Mouse (Mus musculus): ENCODE data around the gene Acsl1. TPM values are rescaled to one million over a fixed set of nuclear protein-coding genes. Genes with fewer than 3 reads are reported as not detected.

The Acsl1 gene
- polyA plus RNA-seq, 1 experiment, result 39.1 TPM

- TF ChIP-seq CTCF (IDR thresholded peaks at IDR 0.05; ENCODE audit: insufficient read depth, low read length), result no peak
- TF ChIP-seq POLR2A (IDR thresholded peaks at IDR 0.05; ENCODE audit: borderline replicate concordance, extremely low read depth, low read depth, low read length), result no peak
- Histone ChIP-seq H3K4me3 (replicated peaks; ENCODE audit: extremely low read depth, low read depth, low read length) (no peak overlapping the region), H3K4me1 (ENCODE audit: control insufficient read depth, insufficient read depth, low read length) (no peaks in the 10 kb centered on the region; the same call in 1 of the 2 replicates)
- WGBS, result 45% methylated on average over 11 of the region's 11 CpGs
- DNase-seq, result no peak
These were observed 75.8 kb downstream of the Acsl1 start for GRCm38 (mm10) chr8:46546431-46547176.

- no peak for DNase-seq
- TF ChIP-seq POLR2A (IDR thresholded peaks at IDR 0.05; ENCODE audit: borderline replicate concordance, extremely low read depth, low read depth, low read length) (no peak), CTCF (IDR thresholded peaks at IDR 0.05; ENCODE audit: insufficient read depth, low read length) (peak; percentile 31; the same call in 1 of the 2 replicates)
- Histone ChIP-seq H3K4me3 (replicated peaks; ENCODE audit: extremely low read depth, low read depth, low read length) (no peak overlapping the region), H3K4me1 (ENCODE audit: control insufficient read depth, insufficient read depth, low read length) (no peaks in the 10 kb centered on the region; the same call in 1 of the 2 replicates)
- WGBS, result 29% methylated on average over 4 of the region's 4 CpGs
These were observed 76.4 kb downstream of the Acsl1 start for GRCm38 (mm10) chr8:46547245-46547644.

GRCm38 (mm10) chr8:46550058-46550457 is 79.2 kb downstream of the Acsl1 start:
- TF ChIP-seq POLR2A (IDR thresholded peaks at IDR 0.05; ENCODE audit: borderline replicate concordance, extremely low read depth, low read depth, low read length) (no peak), CTCF (IDR thresholded peaks at IDR 0.05; ENCODE audit: insufficient read depth, low read length) (no peak)
- 64% methylated on average over 8 of the region's 8 CpGs for WGBS
- no peak for DNase-seq
- Histone ChIP-seq H3K4me1 (ENCODE audit: control insufficient read depth, insufficient read depth, low read length) (no peaks in the 10 kb centered on the region; the same call in 1 of the 2 replicates), H3K4me3 (replicated peaks; ENCODE audit: extremely low read depth, low read depth, low read length) (no peak overlapping the region)

- TF ChIP-seq POLR2A (IDR thresholded peaks at IDR 0.05; ENCODE audit: borderline replicate concordance, extremely low read depth, low read depth, low read length), result no peak
- no peak for DNase-seq
- no peaks in the 10 kb centered on the region; the same call in 1 of the 2 replicates for H3K4me1 ChIP-seq (ENCODE audit: control insufficient read depth, insufficient read depth, low read length)
- no peak overlapping the region for H3K4me3 ChIP-seq (replicated peaks; ENCODE audit: extremely low read depth, low read depth, low read length)
- WGBS, result 28% methylated on average over 4 of the region's 4 CpGs
These were observed 80.2 kb downstream of the Acsl1 start for GRCm38 (mm10) chr8:46551029-46551428.

GRCm38 (mm10) chr8:46551615-46552440 is 81.0 kb downstream of the Acsl1 start, which contains the start of gene Cenpu:
TSS of gene Cenpu (plus strand) at chr8:46552028.
- TF ChIP-seq CTCF (IDR thresholded peaks at IDR 0.05; ENCODE audit: insufficient read depth, low read length) (no peak), POLR2A (IDR thresholded peaks at IDR 0.05; ENCODE audit: borderline replicate concordance, extremely low read depth, low read depth, low read length) (peak; percentile 61; the same call in 1 of the 2 replicates)
- no peaks in the 10 kb centered on the region; the same call in 1 of the 2 replicates for H3K4me1 ChIP-seq (ENCODE audit: control insufficient read depth, insufficient read depth, low read length)
- DNase-seq, result peak; percentile 100
- H3K4me3 ChIP-seq (replicated peaks; ENCODE audit: extremely low read depth, low read depth, low read length), result peak within 1 kb of the TSS; percentile 66
- under 1% methylated on average over 50 of the region's 50 CpGs for WGBS

- no peak for TF ChIP-seq CTCF (IDR thresholded peaks at IDR 0.05; ENCODE audit: insufficient read depth, low read length)
- no peak for TF ChIP-seq POLR2A (IDR thresholded peaks at IDR 0.05; ENCODE audit: borderline replicate concordance, extremely low read depth, low read depth, low read length)
- DNase-seq, result no peak
- 2% methylated on average over 10 of the region's 10 CpGs for WGBS
- Histone ChIP-seq H3K4me3 (replicated peaks; ENCODE audit: extremely low read depth, low read depth, low read length) (no peak overlapping the region), H3K4me1 (ENCODE audit: control insufficient read depth, insufficient read depth, low read length) (no peaks in the 10 kb centered on the region)
These were observed 81.6 kb downstream of the Acsl1 start for GRCm38 (mm10) chr8:46552441-46552765.

- WGBS, result 68% methylated on average over 6 of the region's 6 CpGs
- peak; percentile 44 for DNase-seq
- TF ChIP-seq CTCF (IDR thresholded peaks at IDR 0.05; ENCODE audit: insufficient read depth, low read length), result peak; percentile 72
- TF ChIP-seq POLR2A (IDR thresholded peaks at IDR 0.05; ENCODE audit: borderline replicate concordance, extremely low read depth, low read depth, low read length), result no peak
- Histone ChIP-seq H3K4me1 (ENCODE audit: control insufficient read depth, insufficient read depth, low read length) (no peaks in the 10 kb centered on the region), H3K4me3 (replicated peaks; ENCODE audit: extremely low read depth, low read depth, low read length) (no peak overlapping the region)
These were observed 88.6 kb downstream of the Acsl1 start for GRCm38 (mm10) chr8:46559428-46559827.

GRCm38 (mm10) chr8:46562333-46562732 is 91.5 kb downstream of the Acsl1 start:
- WGBS, result 72% methylated on average over 16 of the region's 16 CpGs
- no peak for TF ChIP-seq POLR2A (IDR thresholded peaks at IDR 0.05; ENCODE audit: borderline replicate concordance, extremely low read depth, low read depth, low read length)
- no peak for TF ChIP-seq CTCF (IDR thresholded peaks at IDR 0.05; ENCODE audit: insufficient read depth, low read length)
- no peaks in the 10 kb centered on the region; the same call in 1 of the 2 replicates for H3K4me1 ChIP-seq (ENCODE audit: control insufficient read depth, insufficient read depth, low read length)
- DNase-seq, result no peak
- no peak overlapping the region for H3K4me3 ChIP-seq (replicated peaks; ENCODE audit: extremely low read depth, low read depth, low read length)

- H3K4me3 ChIP-seq (replicated peaks; ENCODE audit: extremely low read depth, low read depth, low read length), result no peak overlapping the region
- peaks cover 5% of the 10 kb centered on the region for H3K4me1 ChIP-seq (ENCODE audit: control insufficient read depth, insufficient read depth, low read length)
- TF ChIP-seq POLR2A (IDR thresholded peaks at IDR 0.05; ENCODE audit: borderline replicate concordance, extremely low read depth, low read depth, low read length), result no peak
- no peak for TF ChIP-seq CTCF (IDR thresholded peaks at IDR 0.05; ENCODE audit: insufficient read depth, low read length)
- 72% methylated on average over 7 of the region's 7 CpGs for WGBS
- DNase-seq, result no peak
These were observed 96.2 kb downstream of the Acsl1 start for GRCm38 (mm10) chr8:46566914-46567529.

All from lung, adult 2 months (tissue).